Mouse (Mus musculus) layer of hippocampus, adult 2 months (tissue): ENCODE data around the gene Hagh. TPM values are rescaled to one million over a fixed set of nuclear protein-coding genes. Genes with fewer than 3 reads are reported as not detected.

Source experiments
- DNase-seq, 2 experiments: peaks; one replicate each; pipeline ENCODE4 v3.0.0; 2022; ENCODE audit warnings: low spot score in 2 of 2
- H3K27ac ChIP-seq: fragments of 200-600 bp; 2 replicates; pipeline ENCODE4 v1.8.1; 2022
- H3K4me3 ChIP-seq: fragments of 200-600 bp; 2 replicates; pipeline ENCODE4 v1.8.1; 2022; ENCODE audit warnings: mild to moderate bottlenecking
- CTCF ChIP-seq: fragments of 200-600 bp; conservative IDR thresholded peaks from 2 replicates; pipeline ENCODE4 v1.8.1; 2022; ENCODE audit warnings: antibody characterized with exemption, mild to moderate bottlenecking, moderate library complexity
- total RNA-seq, 2 experiments: library from RNA; stranded (reverse); gene quantifications; 2 replicates each; pipeline ENCODE4 v1.2.3; 2021

The Hagh gene
- total RNA-seq, 2 experiments from 2014 or later: 135 to 137 TPM

GRCm38 (mm10) chr17:24903767-24904166, 63.8 kb downstream of the Hagh start:
- TF ChIP-seq CTCF: no peak
- DNase-seq: no peak
- H3K4me3 ChIP-seq: no peak overlapping the region
- peak overlapping the region; percentile 79; the same call in 1 of the 2 replicates for H3K27ac ChIP-seq

- TF ChIP-seq CTCF: no peak
- 0 out of 2 replicates have a peak overlapping the region, but pooled peaks have one; percentile 12 for H3K27ac ChIP-seq
- no peak overlapping the region for H3K4me3 ChIP-seq
Measured at GRCm38 (mm10) chr17:24907591-24907990, 67.6 kb downstream of the Hagh start.

DNA sequence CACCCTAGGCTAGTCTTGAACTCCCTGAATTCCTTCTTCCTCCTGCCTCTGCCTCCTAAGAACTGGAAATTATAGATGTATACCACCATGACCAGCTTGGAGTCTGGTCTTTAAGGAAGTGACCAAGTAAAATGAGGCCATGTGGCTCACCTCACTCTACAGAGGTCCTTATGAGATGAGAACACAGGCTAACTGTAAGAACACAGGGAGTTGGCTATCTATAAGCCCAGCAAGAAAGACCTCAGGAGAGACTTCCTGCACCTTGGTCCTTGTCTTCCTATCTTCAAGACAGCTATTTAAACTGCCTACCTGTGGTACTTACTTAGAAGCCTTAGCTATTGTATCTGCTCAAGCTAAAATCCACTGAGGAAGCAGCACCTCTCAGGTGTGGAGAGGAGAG, 74.0 kb downstream of the Hagh start:
- no peak for TF ChIP-seq CTCF
- DNase-seq: no peak
- Histone ChIP-seq H3K4me3 (no peak overlapping the region), H3K27ac (no peak overlapping the region)

More at GRCm38 (mm10) chr17:24907591-24907990, 67.6 kb downstream of the Hagh start:
- DNase-seq: no peak

Other genes starting within 250 kb of the Hagh start
- 100 to 1,000 TPM; 192 to 223 TPM for gene Tsc2, start 207.5 kb upstream of the Hagh start, total RNA-seq
- gene Nthl1, start 207.5 kb upstream of the Hagh start, total RNA-seq: 1 to 10 TPM; 6.2 to 6.8 TPM
- gene Slc9a3r2, start 189.8 kb upstream of the Hagh start, total RNA-seq: 10 to 100 TPM; 41.9 to 44.1 TPM
- 1 to 10 TPM; 2.0 to 2.3 TPM for gene Npw, start 181.7 kb upstream of the Hagh start, total RNA-seq
- 10 to 100 TPM; 36.6 to 43.9 TPM for gene Zfp598, start 170.5 kb upstream of the Hagh start, total RNA-seq
- 100 to 1,000 TPM; 146 to 155 TPM for gene Syngr3, start 150.2 kb upstream of the Hagh start, total RNA-seq
- 10 to 100 TPM; 22.3 to 22.4 TPM for gene Gfer, start 144.0 kb upstream of the Hagh start, total RNA-seq
- gene Noxo1, start 143.9 kb upstream of the Hagh start, total RNA-seq: 1 to 10 TPM; 3.3 to 3.4 TPM
- 10 to 100 TPM; 30.9 to 32.8 TPM for gene Tbl3, start 132.5 kb upstream of the Hagh start, total RNA-seq
- gene Rnf151, start 122.1 kb upstream of the Hagh start, total RNA-seq: under 1 TPM in 1 of 2 experiments, not detected in 1; 0.56 TPM
- gene Rps2, start 122.0 kb upstream of the Hagh start, total RNA-seq: 100 to 1,000 TPM; 302 to 315 TPM
- gene Ndufb10, start 115.7 kb upstream of the Hagh start, total RNA-seq: 100 to 1,000 TPM; 210 to 227 TPM
- gene Rpl3l, start 112.3 kb upstream of the Hagh start, total RNA-seq: under 1 TPM; 0.38 to 0.61 TPM
- 10 to 100 TPM; 32.0 to 40.8 TPM for gene Msrb1, start 103.5 kb upstream of the Hagh start, total RNA-seq
- gene Hs3st6, start 87.2 kb upstream of the Hagh start, total RNA-seq: not detected
- gene Meiob, start 35.9 kb upstream of the Hagh start, total RNA-seq: not detected
- gene Fahd1, start 10.2 kb downstream of the Hagh start, total RNA-seq: 10 to 100 TPM; 21.1 to 22.4 TPM
- under 1 TPM in 1 of 2 experiments, not detected in 1; 0.34 TPM for gene Igfals, start 25.9 kb downstream of the Hagh start, total RNA-seq
- 10 to 100 TPM; 34.3 to 35.8 TPM for gene Nubp2, start 46.2 kb downstream of the Hagh start, total RNA-seq
- 10 to 100 TPM; 43.6 to 45.0 TPM for gene Spsb3, start 46.5 kb downstream of the Hagh start, total RNA-seq
- gene Eme2, start 54.9 kb downstream of the Hagh start, total RNA-seq: 10 to 100 TPM; 66.9 to 72.7 TPM
- gene Mrps34, start 55.0 kb downstream of the Hagh start, total RNA-seq: 10 to 100 TPM; 80.4 to 85.1 TPM
- gene Nme3, start 56.4 kb downstream of the Hagh start, total RNA-seq: 10 to 100 TPM; 60.1 to 63.7 TPM
- gene Mapk8ip3, start 96.8 kb downstream of the Hagh start, total RNA-seq: 100 to 1,000 TPM; 409 to 411 TPM
- 1 to 10 TPM; 4.4 to 6.1 TPM for gene Jpt2, start 120.5 kb downstream of the Hagh start, total RNA-seq
- gene Cramp1l, start 175.6 kb downstream of the Hagh start, total RNA-seq: 10 to 100 TPM; 25.2 to 30.7 TPM
- gene Ift140, start 175.9 kb downstream of the Hagh start, total RNA-seq: 10 to 100 TPM; 23.5 to 25.0 TPM
- gene Tmem204, start 243.4 kb downstream of the Hagh start, total RNA-seq: 1 to 10 TPM; 8.2 to 8.8 TPM